9 mouse cellular contexts compared by ENCODE assay signal in genomic region chr10:38555040-38555439, GRCm38 (mm10).
A peak's percentile ranks its signal among the peaks of the same experiment; 100 is the strongest.
DNase-seq lines count a peak whose midpoint lies in the region; ATAC-seq and TF ChIP-seq lines count a peak whose summit lies in the region.
"Had no signal": no experiment of that assay in that cellular context is flagged by ENCODE, and none has a peak within 500 bp of the region (broad histone marks: within the 10 kb centered on the region; RNA-seq: fewer than 3 reads in every experiment).

No protein-coding gene starts in this region.

- 4% methylated on average over 5 of the region's 5 CpGs for WGBS in forebrain, postnatal 0 days

- TF ChIP-seq CTCF in forebrain, postnatal 0 days (IDR thresholded peaks at IDR 0.05; ENCODE audit: low read depth): no peak
- TF ChIP-seq CTCF in left cerebral cortex, adult 2 months (IDR thresholded peaks at IDR 0.05): no peak

- peak overlapping the region; percentile 31; the same call in 1 of the 2 replicates for H3K27ac ChIP-seq in forebrain, postnatal 0 days (ENCODE audit: low read depth, low read length)
- peak overlapping the region; percentile 9; the same call in 1 of the 2 replicates for H3K27ac ChIP-seq in left cerebral cortex, adult 2 months
- H3K27ac ChIP-seq: macrophage had no signal

- no peak overlapping the region for H3K9ac ChIP-seq in forebrain, postnatal 0 days

- H3K27me3 ChIP-seq in forebrain, postnatal 0 days (ENCODE audit: insufficient read depth, low read length): no peaks in the 10 kb centered on the region

- no peaks in the 10 kb centered on the region for H3K9me3 ChIP-seq in forebrain, postnatal 0 days (ENCODE audit: low read length)

- intact Hi-C loops in left cerebral cortex, adult 2 months (cut with DNase I): loop anchor here (2.0 to 10.0 kb wide), 3 partner anchors 1418 to 1540 kb away; no protein-coding TSS in a partner anchor

- peak; percentile 87 for ATAC-seq in forebrain, postnatal 0 days

- 0 out of 2 replicates have a peak, but pooled peaks cover 9% of the 10 kb centered on the region for H3K4me1 ChIP-seq in forebrain, postnatal 0 days (ENCODE audit: insufficient read depth)

- DNase-seq in cerebellum, adult 9-11 months: peak; percentile 2
- no peak for DNase-seq in cerebellum, adult 8-10 months
- DNase-seq in forebrain, postnatal 0 days: peak; percentile 85
- DNase-seq in left cerebral cortex, adult 2 months (ENCODE audit: extremely low spot score in 1 of 2, low spot score in 2 of 2): peak; percentile 25 to 26
- peak; percentile 13 for DNase-seq in retina, postnatal 7 days (ENCODE audit: low read depth, low spot score)
- DNase-seq in kidney, postnatal 14 days: no peak
- no peak for DNase-seq in adrenal gland, adult 18-20 months (ENCODE audit: low spot score in 2 of 2)
- DNase-seq in urinary bladder, postnatal 10 days (ENCODE audit: low spot score): no peak

- H3K4me3 ChIP-seq in forebrain, postnatal 0 days (ENCODE audit: low read depth, low read length): no peak overlapping the region
- no peak overlapping the region for H3K4me3 ChIP-seq in left cerebral cortex, adult 2 months

- no peaks in the 10 kb centered on the region for H3K36me3 ChIP-seq in forebrain, postnatal 0 days (ENCODE audit: insufficient read depth)

- peak overlapping the region; percentile 10; the same call in 1 of the 2 replicates for H3K4me2 ChIP-seq in forebrain, postnatal 0 days (ENCODE audit: low read depth)

Comparison
In these comparisons a context has a peak if more than half of its experiments do, and no peak if none do; other contexts are left out.
1. DNase-seq: peak in cerebellum, adult 9-11 months (single experiment), forebrain, postnatal 0 days (single experiment), left cerebral cortex, adult 2 months (2 of 2) and retina, postnatal 7 days (single experiment); none in cerebellum, adult 8-10 months (single experiment), kidney, postnatal 14 days (single experiment), adrenal gland, adult 18-20 months (0 of 2) and urinary bladder, postnatal 10 days (single experiment).